Mouse (Mus musculus): ENCODE measurements around the gene B130006D01Rik. TPM values are rescaled to one million over a fixed set of nuclear protein-coding genes. Genes with fewer than 3 reads are reported as not detected.

Gene B130006D01Rik
- under 1 TPM; 0.20 to 0.54 (median 0.34) TPM for total RNA-seq (2022)

GRCm38 (mm10) chr11:95723287-95723686 is at the start of gene B130006D01Rik:
Gene B130006D01Rik (plus strand): TSS chr11:95723587.
- no peak for DNase-seq (ENCODE audit: low spot score in 2 of 2)

- DNase-seq (ENCODE audit: low spot score in 2 of 2): no peak
These were observed 47.9 kb upstream of the B130006D01Rik start for GRCm38 (mm10) chr11:95675498-95675897.

- DNase-seq (ENCODE audit: low spot score in 2 of 2): no peak
These were observed 47.1 kb upstream of the B130006D01Rik start for GRCm38 (mm10) chr11:95676307-95676706.

GRCm38 (mm10) chr11:95677925-95678701 is 45.3 kb upstream of the B130006D01Rik start:
- DNase-seq (ENCODE audit: low spot score in 2 of 2): no peak

GRCm38 (mm10) chr11:95681995-95682601 is 41.3 kb upstream of the B130006D01Rik start:
- no peak for DNase-seq (ENCODE audit: low spot score in 2 of 2)

GRCm38 (mm10) chr11:95682946-95683345 is 40.4 kb upstream of the B130006D01Rik start:
- DNase-seq (ENCODE audit: low spot score in 2 of 2): no peak

- DNase-seq (ENCODE audit: low spot score in 2 of 2): peak; percentile 58 to 65
These were observed 37.4 kb upstream of the B130006D01Rik start for GRCm38 (mm10) chr11:95686031-95686430.

- DNase-seq (ENCODE audit: low spot score in 2 of 2): no peak
These were observed 36.2 kb upstream of the B130006D01Rik start for GRCm38 (mm10) chr11:95687084-95687656.

- no peak for DNase-seq (ENCODE audit: low spot score in 2 of 2)
These were observed 34.9 kb upstream of the B130006D01Rik start for GRCm38 (mm10) chr11:95688515-95688914.

- DNase-seq (ENCODE audit: low spot score in 2 of 2): peak in 1 of 2 experiments; percentile 12
These were observed 34.4 kb upstream of the B130006D01Rik start for GRCm38 (mm10) chr11:95688981-95689380.

- no peak for DNase-seq (ENCODE audit: low spot score in 2 of 2)
These were observed 33.8 kb upstream of the B130006D01Rik start for GRCm38 (mm10) chr11:95689544-95689943.

GRCm38 (mm10) chr11:95698541-95698940 is 24.8 kb upstream of the B130006D01Rik start:
- DNase-seq (ENCODE audit: low spot score in 2 of 2): no peak

- DNase-seq (ENCODE audit: low spot score in 2 of 2): no peak
These were observed 22.3 kb upstream of the B130006D01Rik start for GRCm38 (mm10) chr11:95700778-95701739.

GRCm38 (mm10) chr11:95704032-95704969 is 19.1 kb upstream of the B130006D01Rik start:
- no peak for DNase-seq (ENCODE audit: low spot score in 2 of 2)

GRCm38 (mm10) chr11:95704970-95705330 is 18.4 kb upstream of the B130006D01Rik start:
- no peak for DNase-seq (ENCODE audit: low spot score in 2 of 2)

GRCm38 (mm10) chr11:95709534-95710040 is 13.8 kb upstream of the B130006D01Rik start:
- no peak for DNase-seq (ENCODE audit: low spot score in 2 of 2)

- DNase-seq (ENCODE audit: low spot score in 2 of 2): no peak
These were observed 12.9 kb upstream of the B130006D01Rik start for GRCm38 (mm10) chr11:95710478-95710877.

GRCm38 (mm10) chr11:95712085-95712562 is 11.3 kb upstream of the B130006D01Rik start:
- peak in 1 of 2 experiments; percentile 19 for DNase-seq (ENCODE audit: low spot score in 2 of 2)

GRCm38 (mm10) chr11:95712563-95713224 is 10.7 kb upstream of the B130006D01Rik start, which contains the start of gene Zfp652:
Gene Zfp652 (plus strand): TSS chr11:95712673.
- peak; percentile 59 to 79 for DNase-seq (ENCODE audit: low spot score in 2 of 2)

Measured in gastrocnemius, adult 8-10 months (tissue).